Mouse (Mus musculus) megakaryocyte, embryonic 14.5 days (primary cell): ENCODE data around the gene Calr4. TPM values are rescaled to one million over a fixed set of nuclear protein-coding genes. Genes with fewer than 3 reads are reported as not detected.

Experiments
- H3K27me3 ChIP-seq: replicated peaks from 2 replicates; pipeline ENCODE3; 2012; ENCODE audit warnings: inconsistent platforms
- H3K36me3 ChIP-seq: replicated peaks from 2 replicates; pipeline ENCODE3; 2012; ENCODE audit warnings: low read length, inconsistent platforms, mixed read lengths
- H3K4me1 ChIP-seq: 2 replicates; pipeline ENCODE4 v1.6.1; 2012; ENCODE audit warnings: inconsistent platforms
- H3K4me3 ChIP-seq: replicated peaks from 2 replicates; pipeline ENCODE3; 2012; ENCODE audit warnings: moderate library complexity, mild to moderate bottlenecking, inconsistent platforms
- H3K9me3 ChIP-seq: 2 replicates; pipeline ENCODE4 v1.6.1; 2012; ENCODE audit warnings: inconsistent platforms
- FLI1 ChIP-seq: IDR thresholded peaks from 2 replicates; pipeline ENCODE4 v1.6.1; 2012; ENCODE audit warnings: low read length, inconsistent platforms, mixed read lengths
- GATA1 ChIP-seq: IDR thresholded peaks from 3 replicates; pipeline ENCODE4 v1.6.1; 2012; ENCODE audit warnings: mixed read lengths, low read length, inconsistent platforms, borderline replicate concordance
- polyA plus RNA-seq: library from polyadenylated mRNA; stranded (reverse); fragments of >175 nt; gene quantifications from 2 replicates; pipeline ENCODE4 v1.2.3, GENCODE M21; 2012; ENCODE audit warnings: low replicate concordance; ENCODE audit not compliant: insufficient read depth

Calr4 gene
- polyA plus RNA-seq, 1 experiment, result not detected

DNA sequence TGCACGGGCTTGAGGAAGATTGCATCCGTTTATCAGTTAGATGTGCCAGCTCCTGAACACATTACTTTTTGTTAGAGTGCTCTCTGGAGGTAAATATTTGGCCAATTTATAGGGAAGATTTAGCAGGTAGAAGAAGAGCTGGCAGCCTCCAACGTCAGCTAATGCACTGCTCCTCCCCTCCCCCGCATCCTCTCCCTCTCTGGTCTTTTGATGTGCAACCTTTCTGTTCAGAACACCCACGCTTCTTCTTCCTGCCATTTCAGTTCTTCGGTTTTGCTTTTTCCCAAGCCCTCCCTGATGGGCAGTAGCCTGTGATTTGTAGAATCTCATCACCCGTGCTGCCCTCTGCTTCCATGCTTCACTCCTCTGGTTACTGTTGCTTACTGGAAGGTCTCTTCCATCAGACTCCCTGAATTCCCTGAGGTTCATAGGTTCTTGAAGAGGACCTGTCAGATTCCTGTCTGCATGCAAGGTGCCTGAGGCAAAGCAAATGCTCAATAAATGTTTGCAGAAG is 4.5 kb upstream of the Calr4 start:
- TF ChIP-seq FLI1 (no peak), GATA1 (no peak)
- Histone ChIP-seq H3K4me1 (peaks cover 2% of the 10 kb centered on the region; the same call in 1 of the 2 replicates), H3K9me3 (no peaks in the 10 kb centered on the region)

DNA sequence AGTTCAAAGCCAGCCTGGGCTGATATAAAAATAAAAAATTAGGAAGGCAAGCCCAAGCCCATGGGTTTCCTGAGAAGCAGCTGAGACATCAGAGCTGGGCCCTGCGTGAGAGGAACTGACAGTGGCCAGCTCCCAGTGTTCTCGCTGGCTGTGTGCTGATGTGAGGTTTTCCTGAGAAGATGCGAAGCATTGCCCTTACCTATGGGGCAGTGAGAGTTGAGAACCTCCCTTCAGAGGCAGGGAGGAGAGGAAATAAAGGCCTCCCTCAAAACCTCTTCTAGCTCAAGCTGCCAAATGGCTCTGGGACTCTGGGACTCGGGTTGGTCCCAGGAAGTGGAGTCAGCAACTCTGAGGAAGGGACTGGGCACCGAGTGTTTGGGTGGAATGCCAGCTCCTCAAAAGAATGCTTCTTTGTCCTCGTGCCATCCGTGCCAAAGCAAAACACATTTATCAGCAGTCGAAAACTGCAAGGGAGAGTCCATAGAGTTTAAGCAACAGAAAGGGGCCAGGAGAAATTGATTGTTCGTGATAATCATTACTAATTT is 593 bp downstream of the Calr4 start:
- Histone ChIP-seq H3K9me3 (no peaks in the 10 kb centered on the region), H3K36me3 (no peaks in the 10 kb centered on the region), H3K4me3 (no peak overlapping the region), H3K4me1 (peaks cover 4% of the 10 kb centered on the region; the same call in 1 of the 2 replicates), H3K27me3 (peaks cover 6% of the 10 kb centered on the region)
- no peak for TF ChIP-seq GATA1
- no peak for TF ChIP-seq FLI1

More for the DNA sequence above, 4.5 kb upstream of the Calr4 start:
- peaks cover 6% of the 10 kb centered on the region for H3K27me3 ChIP-seq
- H3K36me3 ChIP-seq, result no peaks in the 10 kb centered on the region
- H3K4me3 ChIP-seq, result no peak overlapping the region

DNA sequence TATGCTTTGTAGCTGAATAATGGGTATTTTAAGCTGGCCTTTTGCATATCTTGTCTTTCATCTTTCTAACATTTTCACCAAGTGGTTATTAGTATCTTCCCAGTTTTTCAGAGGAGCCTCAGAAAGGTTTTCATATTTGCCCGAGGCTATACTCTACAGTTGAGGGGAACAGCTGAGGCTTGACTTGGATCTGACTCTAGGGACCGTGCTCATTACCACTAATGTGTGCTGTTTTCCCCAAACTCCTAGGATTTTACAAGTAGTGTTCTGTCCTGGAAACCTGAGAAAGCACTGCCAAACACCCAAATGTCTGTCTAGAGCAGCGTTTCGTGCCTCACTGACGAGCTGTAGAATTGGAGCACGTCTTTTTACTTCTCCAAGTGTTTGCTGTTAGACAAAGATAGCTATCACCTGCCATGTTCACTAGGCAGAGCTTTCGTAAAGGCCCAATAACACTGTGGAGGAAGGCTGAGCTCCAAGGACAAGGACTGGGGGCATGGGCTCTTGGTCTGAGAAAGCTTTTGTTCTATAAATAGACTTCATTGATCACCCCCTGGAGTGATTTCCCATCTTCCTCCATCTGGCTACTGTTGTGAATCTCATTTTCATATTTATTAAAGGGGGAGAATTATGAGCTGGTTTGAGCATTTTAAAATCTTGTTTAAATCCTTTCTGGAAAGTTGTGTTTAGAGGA is 2.0 kb downstream of the Calr4 start:
- H3K27me3 ChIP-seq, result peaks cover 6% of the 10 kb centered on the region
- peaks cover 7% of the 10 kb centered on the region; the same call in 1 of the 2 replicates for H3K4me1 ChIP-seq
- H3K9me3 ChIP-seq, result no peaks in the 10 kb centered on the region
- H3K4me3 ChIP-seq, result no peak overlapping the region
- TF ChIP-seq FLI1, result no peak
- no peak for TF ChIP-seq GATA1
- no peaks in the 10 kb centered on the region for H3K36me3 ChIP-seq

DNA sequence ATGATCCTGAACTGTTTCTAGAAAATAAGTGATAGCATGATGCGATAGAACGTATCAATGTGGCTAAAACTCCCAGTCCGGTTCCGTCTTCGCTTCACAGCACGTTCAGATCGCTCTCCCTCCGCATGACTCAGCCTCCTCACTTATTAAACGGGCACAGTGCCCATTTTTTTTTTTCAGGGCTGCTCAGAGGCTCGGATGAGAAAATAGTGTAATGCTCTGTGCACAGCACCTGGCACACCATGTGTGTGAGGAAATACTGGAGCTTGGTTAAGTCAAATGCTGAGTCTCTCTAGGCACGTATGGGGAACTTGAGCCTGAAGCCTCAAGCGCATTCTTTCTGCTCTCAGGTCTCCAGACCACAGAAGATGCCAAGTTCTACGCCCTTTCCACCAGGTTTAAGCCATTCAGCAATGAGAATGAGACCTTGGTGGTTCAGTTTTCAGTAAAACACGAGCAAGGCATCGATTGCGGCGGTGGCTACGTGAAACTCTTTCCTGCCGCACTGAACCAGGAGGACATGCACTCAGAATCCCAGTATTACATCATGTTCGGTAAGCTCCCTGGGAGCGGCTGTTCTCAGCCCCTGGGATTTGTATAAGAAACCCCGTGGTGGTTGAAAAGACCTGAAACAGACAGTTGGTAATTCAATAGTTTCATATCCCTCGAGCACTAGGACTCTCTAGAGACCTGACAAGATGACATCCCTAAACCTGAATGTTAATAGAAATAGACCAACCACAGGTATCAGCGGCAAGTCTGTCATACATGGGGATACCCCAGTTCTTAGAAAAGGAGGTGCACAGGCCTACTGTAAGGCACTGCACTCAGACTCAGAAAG is 4.4 kb downstream of the Calr4 start:
- H3K4me3 ChIP-seq, result no peak overlapping the region
- no peaks in the 10 kb centered on the region for H3K9me3 ChIP-seq
- peaks cover 9% of the 10 kb centered on the region; the same call in 1 of the 2 replicates for H3K4me1 ChIP-seq
- H3K27me3 ChIP-seq, result peaks cover 6% of the 10 kb centered on the region
- no peaks in the 10 kb centered on the region for H3K36me3 ChIP-seq
- TF ChIP-seq FLI1 (no peak), GATA1 (no peak)

DNA sequence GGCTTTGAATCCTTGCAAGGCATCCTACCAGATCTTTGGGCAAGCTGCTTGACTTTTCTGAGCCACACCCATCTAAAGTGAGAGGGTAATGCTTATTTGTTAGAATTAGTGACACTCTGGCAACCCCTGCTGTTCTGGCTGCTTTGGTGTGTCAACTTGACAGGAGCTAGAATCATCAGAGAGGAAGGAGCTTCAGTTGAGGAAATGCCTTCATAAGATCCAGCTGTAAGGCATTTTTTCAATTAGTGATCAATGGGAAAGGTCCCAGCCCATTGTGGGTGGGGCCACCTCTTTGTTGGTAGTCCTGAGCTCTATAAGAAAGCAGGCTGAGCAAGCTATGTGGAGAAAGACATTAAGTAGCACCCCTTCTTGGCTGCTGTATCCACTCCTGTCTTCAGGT is 6.9 kb downstream of the Calr4 start:
- Histone ChIP-seq H3K36me3 (no peaks in the 10 kb centered on the region), H3K27me3 (peaks cover 8% of the 10 kb centered on the region), H3K4me1 (peaks cover 14% of the 10 kb centered on the region), H3K4me3 (no peak overlapping the region), H3K9me3 (no peaks in the 10 kb centered on the region)
- TF ChIP-seq FLI1 (no peak), GATA1 (no peak)

DNA sequence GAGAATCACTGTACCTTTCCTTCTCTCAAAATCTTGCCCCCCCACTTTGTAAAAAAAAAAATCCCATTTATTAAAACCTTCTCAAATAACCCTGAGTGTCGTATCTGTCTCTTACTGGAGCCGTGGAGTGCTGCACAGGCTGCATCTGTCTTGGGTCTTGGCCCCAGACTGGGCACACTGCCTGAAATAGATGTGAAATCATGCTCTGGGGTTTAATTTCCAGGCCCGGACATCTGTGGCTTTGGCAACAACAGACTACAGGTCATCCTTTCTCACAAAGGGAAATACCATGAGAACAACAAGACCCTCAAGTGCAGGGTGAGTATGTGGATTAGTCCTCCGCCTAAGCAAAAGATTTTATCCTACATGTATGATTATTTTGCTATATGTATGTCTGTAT is 7.6 kb downstream of the Calr4 start:
- Histone ChIP-seq H3K36me3 (no peaks in the 10 kb centered on the region), H3K27me3 (peaks cover 6% of the 10 kb centered on the region), H3K9me3 (no peaks in the 10 kb centered on the region), H3K4me1 (peaks cover 14% of the 10 kb centered on the region), H3K4me3 (no peak overlapping the region)
- TF ChIP-seq FLI1 (no peak), GATA1 (no peak)

DNA sequence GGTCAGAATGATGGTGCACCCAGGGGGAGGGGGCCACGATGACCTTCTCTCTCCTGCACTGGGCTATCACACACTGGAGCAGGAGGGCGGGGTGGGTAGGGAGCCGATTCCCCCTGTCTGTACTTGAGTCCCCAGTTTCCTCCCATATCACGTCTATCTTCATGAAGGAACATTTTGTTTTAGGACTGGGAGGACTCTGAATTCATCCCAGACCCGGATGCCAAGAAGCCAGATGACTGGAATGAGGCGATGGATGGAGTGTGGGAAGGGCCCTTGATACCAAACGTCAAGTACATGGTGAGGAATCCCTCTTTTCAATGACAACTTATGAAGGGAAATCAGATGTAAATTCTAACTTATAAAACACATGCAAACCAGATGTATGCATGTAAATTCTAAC is 10.2 kb downstream of the Calr4 start:
- no peaks in the 10 kb centered on the region for H3K36me3 ChIP-seq
- H3K4me1 ChIP-seq, result peaks cover 14% of the 10 kb centered on the region
- H3K9me3 ChIP-seq, result no peaks in the 10 kb centered on the region
- TF ChIP-seq GATA1 (no peak), FLI1 (no peak)
- H3K4me3 ChIP-seq, result no peak overlapping the region
- H3K27me3 ChIP-seq, result peaks cover 10% of the 10 kb centered on the region

DNA sequence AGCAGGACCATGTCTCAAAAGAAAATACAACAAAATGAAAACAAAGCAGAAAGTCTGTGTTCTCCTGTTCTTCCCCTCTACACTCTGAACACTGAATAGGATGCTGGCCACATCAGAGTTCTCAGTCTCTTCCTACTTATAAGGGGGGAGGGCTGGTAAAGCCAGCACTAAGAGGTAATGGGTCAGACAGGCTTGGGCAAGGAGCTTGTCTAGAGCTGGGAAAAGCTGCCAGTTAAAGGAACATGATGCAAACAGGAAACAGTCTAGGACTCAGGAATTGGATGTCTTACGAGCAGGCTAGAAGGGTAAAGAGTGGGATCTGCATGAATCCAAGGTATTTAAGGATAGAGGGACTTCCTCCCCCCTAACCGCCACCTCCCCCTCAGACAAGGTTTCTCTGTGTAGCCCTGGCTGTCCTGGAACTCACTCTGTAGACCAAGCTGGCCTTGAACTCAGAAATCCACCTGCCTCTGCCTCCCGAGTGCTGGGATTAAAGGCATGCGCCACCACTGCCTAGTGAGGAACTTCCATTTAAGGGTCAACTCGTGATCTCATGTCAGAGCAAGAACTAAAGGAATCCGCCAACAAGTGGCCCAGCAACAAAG is 10.8 kb downstream of the Calr4 start:
- H3K4me3 ChIP-seq, result no peak overlapping the region
- no peak for TF ChIP-seq FLI1
- TF ChIP-seq GATA1, result no peak
- H3K36me3 ChIP-seq, result no peaks in the 10 kb centered on the region
- H3K9me3 ChIP-seq, result no peaks in the 10 kb centered on the region
- H3K4me1 ChIP-seq, result peaks cover 14% of the 10 kb centered on the region
- peaks cover 10% of the 10 kb centered on the region for H3K27me3 ChIP-seq

DNA sequence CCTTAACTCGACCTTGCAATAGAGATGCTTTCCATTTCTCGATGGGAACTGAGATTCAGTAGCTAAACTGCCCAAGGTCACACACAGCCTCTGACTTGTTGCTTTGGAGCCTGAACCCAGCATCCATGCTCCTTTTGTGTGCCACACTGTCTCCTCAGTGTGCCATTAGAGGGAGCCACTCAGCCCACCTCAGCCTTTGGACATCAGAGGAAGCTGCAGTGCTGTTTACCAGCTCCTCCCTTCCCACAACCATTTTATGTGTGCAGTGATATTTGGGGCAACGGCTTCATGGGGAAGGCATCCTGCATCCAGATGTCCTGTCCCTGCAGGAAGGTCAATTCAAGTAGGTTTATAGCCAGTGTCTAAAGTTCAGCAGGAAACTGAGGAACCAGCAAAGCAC is 17.3 kb downstream of the Calr4 start:
- TF ChIP-seq GATA1, result no peak
- TF ChIP-seq FLI1, result no peak
- H3K27me3 ChIP-seq, result peaks cover 6% of the 10 kb centered on the region
- no peaks in the 10 kb centered on the region for H3K9me3 ChIP-seq
- peak overlapping the region; percentile 67 for H3K4me3 ChIP-seq
- H3K4me1 ChIP-seq, result peaks cover 38% of the 10 kb centered on the region
- H3K36me3 ChIP-seq, result no peaks in the 10 kb centered on the region
